Mouse (Mus musculus) G1E (cell line): ENCODE measurements around the gene Heatr5b.

Experiments
- CTCF ChIP-seq: IDR thresholded peaks from 2 replicates; pipeline ENCODE4 v1.5.1; 2012; ENCODE audit warnings: low read depth, low read length, inconsistent platforms, mixed read lengths
- GATA1 ChIP-seq: IDR thresholded peaks from 2 replicates; pipeline ENCODE4 v1.6.1; 2012; ENCODE audit warnings: borderline replicate concordance, low read length, inconsistent platforms, mixed read lengths
- GATA2 ChIP-seq: IDR thresholded peaks from 2 replicates; pipeline ENCODE4 v1.6.1; 2012; ENCODE audit warnings: low read depth, low read length, inconsistent platforms, borderline replicate concordance
- POLR2AphosphoS5 ChIP-seq: IDR thresholded peaks from 2 replicates; pipeline ENCODE4 v1.6.1; 2012; ENCODE audit warnings: low read depth, low read length, inconsistent platforms; ENCODE audit not compliant: insufficient replicate concordance
- TAL1 ChIP-seq: conservative IDR thresholded peaks from 2 replicates; pipeline ENCODE4 v1.6.1; 2012; ENCODE audit warnings: low read depth, low read length, inconsistent platforms, mixed read lengths

- no peak for TF ChIP-seq CTCF
- TF ChIP-seq GATA1, result no peak
- no peak for TF ChIP-seq TAL1
- TF ChIP-seq POLR2AphosphoS5, result no peak
- TF ChIP-seq GATA2, result no peak
Measured at GRCm38 (mm10) chr17:78778765-78779164, 56.4 kb downstream of the Heatr5b start.
